Mouse (Mus musculus) layer of hippocampus, adult 11-12 months (tissue): Measurements from ENCODE around the gene Pde4d.

ENCODE experiments used
- DNase-seq: peaks from one replicate; pipeline ENCODE4 v3.0.0; 2022; ENCODE audit warnings: low spot score

Pde4d gene

GRCm38 (mm10) chr13:109053242-109054018 is 603.7 kb downstream of the Pde4d start:
- peak; percentile 69 for DNase-seq

- DNase-seq: no peak
These were observed 608.3 kb downstream of the Pde4d start for GRCm38 (mm10) chr13:109058045-109058444.

GRCm38 (mm10) chr13:109066581-109067159 is 616.9 kb downstream of the Pde4d start:
- DNase-seq: no peak

GRCm38 (mm10) chr13:109068258-109069219 is 618.8 kb downstream of the Pde4d start:
- no peak for DNase-seq

- no peak for DNase-seq
These were observed 623.6 kb downstream of the Pde4d start for GRCm38 (mm10) chr13:109073371-109073770.

GRCm38 (mm10) chr13:109074078-109074477 is 624.3 kb downstream of the Pde4d start:
- DNase-seq: no peak

GRCm38 (mm10) chr13:109092654-109093053 is 642.9 kb downstream of the Pde4d start:
- DNase-seq: no peak

- no peak for DNase-seq
These were observed 646.9 kb downstream of the Pde4d start for GRCm38 (mm10) chr13:109096654-109097053.

GRCm38 (mm10) chr13:109116004-109116341 is 666.2 kb downstream of the Pde4d start:
- peak; percentile 12 for DNase-seq

GRCm38 (mm10) chr13:109116342-109117201 is 666.8 kb downstream of the Pde4d start:
- DNase-seq: peak; percentile 29

GRCm38 (mm10) chr13:109117210-109117791 is 667.6 kb downstream of the Pde4d start:
- peak; percentile 12 for DNase-seq

- no peak for DNase-seq
These were observed 668.6 kb downstream of the Pde4d start for GRCm38 (mm10) chr13:109118296-109118800.

GRCm38 (mm10) chr13:109121867-109122266 is 672.1 kb downstream of the Pde4d start:
- DNase-seq: no peak

GRCm38 (mm10) chr13:109136405-109136804 is 686.7 kb downstream of the Pde4d start:
- DNase-seq: peak; percentile 19

- no peak for DNase-seq
These were observed 709.0 kb downstream of the Pde4d start for GRCm38 (mm10) chr13:109158703-109159102.

GRCm38 (mm10) chr13:109168556-109169334 is 719.0 kb downstream of the Pde4d start:
- DNase-seq: no peak

- no peak for DNase-seq
These were observed 719.5 kb downstream of the Pde4d start for GRCm38 (mm10) chr13:109169335-109169606.

- DNase-seq: no peak
These were observed 721.9 kb downstream of the Pde4d start for GRCm38 (mm10) chr13:109171688-109172087.

GRCm38 (mm10) chr13:109175281-109175680 is 725.5 kb downstream of the Pde4d start:
- DNase-seq: no peak

GRCm38 (mm10) chr13:109175852-109176621 is 726.3 kb downstream of the Pde4d start:
- no peak for DNase-seq
